Mouse (Mus musculus) liver, postnatal 0 days (tissue): ENCODE results near the gene Tnfaip8l2.

Source experiments
- CTCF ChIP-seq: sonication (generic); IDR thresholded peaks from 2 replicates; pipeline ENCODE4 v1.5.1; 2016; ENCODE audit warnings: antibody characterized with exemption, low read depth
- EP300 ChIP-seq: IDR thresholded peaks from 2 replicates; pipeline ENCODE4 v1.6.1; 2016; ENCODE audit warnings: antibody characterized with exemption, low read depth, mild to moderate bottlenecking

GRCm38 (mm10) chr3:95169996-95170395, 27.8 kb upstream of the Tnfaip8l2 start:
- TF ChIP-seq CTCF = no peak
- TF ChIP-seq EP300 = no peak
